Comparison of ENCODE assay signal across 8 mouse cellular contexts in the genomic region with DNA sequence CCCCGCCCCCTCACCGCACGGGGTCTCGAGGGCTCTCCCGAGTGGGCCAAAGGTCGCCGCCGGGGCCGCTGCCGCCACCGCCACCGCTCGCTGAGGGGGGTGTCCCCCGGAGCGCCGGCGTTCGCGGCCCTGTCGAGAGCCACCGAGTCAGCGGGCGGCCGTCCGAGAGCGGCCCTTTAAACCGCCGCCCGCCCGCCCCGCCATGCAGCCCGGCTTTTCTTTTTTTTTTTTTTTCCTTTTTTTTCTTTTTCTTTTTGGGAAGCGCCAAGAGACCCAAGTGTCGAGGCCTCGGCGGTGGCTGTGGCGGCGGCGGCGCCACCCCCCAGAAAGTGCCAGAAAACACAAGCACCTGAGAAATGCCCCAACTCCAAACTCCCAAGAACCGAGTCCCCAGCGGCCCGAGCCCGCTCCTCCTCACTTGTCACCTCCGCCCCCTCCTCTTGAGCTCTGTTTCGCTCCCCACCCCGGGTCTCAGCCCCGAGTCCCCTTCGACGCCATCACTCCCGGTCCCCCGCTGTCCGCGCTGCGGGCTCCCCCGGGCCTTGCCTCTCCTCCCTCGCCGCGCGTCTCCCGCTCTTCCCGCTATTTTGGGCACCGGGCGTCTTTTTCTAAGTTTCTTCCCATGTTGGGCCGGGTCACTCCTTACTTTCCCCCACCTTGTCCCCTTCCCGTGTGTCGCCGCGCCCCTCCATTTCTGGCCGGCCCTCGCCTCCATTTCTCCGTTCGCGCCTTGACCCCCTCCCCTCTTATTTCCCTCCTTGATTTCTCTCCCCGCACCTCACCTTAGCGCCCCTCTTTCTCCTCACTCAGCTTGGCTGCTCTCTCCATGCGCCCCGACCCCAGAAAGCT. TPM values are rescaled to one million over a fixed set of nuclear protein-coding genes. Genes with fewer than 3 reads are reported as not detected.
A peak's percentile ranks its signal among the peaks of the same experiment; 100 is the strongest.
DNase-seq lines count a peak whose midpoint lies in the region; ATAC-seq and TF ChIP-seq lines count a peak whose summit lies in the region.

No protein-coding gene starts in this region.

- H3K9me3 ChIP-seq in heart, embryonic 15.5 days (replicated peaks): no peaks in the 10 kb centered on the region
- H3K9me3 ChIP-seq in limb, embryonic 14.5 days (ENCODE audit: control insufficient read depth, low read length): no peaks in the 10 kb centered on the region

- under 1% methylated on average over 50 of the region's 78 CpGs for WGBS in kidney, adult 2 months
- 14% methylated on average over 65 of the region's 78 CpGs for WGBS in heart, embryonic 15.5 days
- WGBS in limb, embryonic 14.5 days: 22% methylated on average over 59 of the region's 78 CpGs

- H3K4me1 ChIP-seq in kidney, adult 2 months (ENCODE audit: control insufficient read depth, insufficient read depth, low read length): 0 out of 2 replicates have a peak, but pooled peaks cover 4% of the 10 kb centered on the region
- no peaks in the 10 kb centered on the region; the same call in 1 of the 2 replicates for H3K4me1 ChIP-seq in brown adipose tissue, adult 24 weeks (ENCODE audit: control insufficient read depth, insufficient read depth, insufficient read length, low read length)
- peaks cover 5% of the 10 kb centered on the region; the same call in 1 of the 2 replicates for H3K4me1 ChIP-seq in heart, embryonic 15.5 days (replicated peaks)
- no peaks in the 10 kb centered on the region for H3K4me1 ChIP-seq in limb, embryonic 14.5 days (ENCODE audit: control insufficient read depth, insufficient read depth, low read length)

- peak overlapping the region; percentile 53 for H3K9ac ChIP-seq in heart, embryonic 15.5 days
- H3K9ac ChIP-seq in limb, embryonic 14.5 days (ENCODE audit: low read depth, low read length, severe bottlenecking): 0 out of 2 replicates have a peak overlapping the region, but pooled peaks have one; percentile 34

- TF ChIP-seq CTCF in kidney, adult 2 months (conservative IDR thresholded peaks at IDR 0.05; ENCODE audit: insufficient read depth, insufficient read length, low read depth, low read length): no peak

- no peak overlapping the region for H3K27ac ChIP-seq in kidney, adult 2 months (ENCODE audit: insufficient read depth, low read depth, low read length)
- H3K27ac ChIP-seq in brown adipose tissue, adult 24 weeks (replicated peaks; ENCODE audit: low read depth, low read length): no peak overlapping the region; the same call in 1 of the 2 replicates
- H3K27ac ChIP-seq in heart, embryonic 15.5 days: peak overlapping the region; percentile 88
- no peak overlapping the region for H3K27ac ChIP-seq in limb, embryonic 14.5 days (replicated peaks; ENCODE audit: low read depth, low read length)

- peak; percentile 27; the same call in 1 of the 2 replicates for ATAC-seq in heart, embryonic 15.5 days (replicated peaks; ENCODE audit: insufficient number of reproducible peaks, insufficient read depth, low FRiP score, low read depth)
- ATAC-seq in limb, embryonic 14.5 days (ENCODE audit: low FRiP score, low read depth): no peak

- no peaks in the 10 kb centered on the region for H3K27me3 ChIP-seq in kidney, adult 2 months (replicated peaks; ENCODE audit: control insufficient read depth, insufficient read depth, low read length)
- no peaks in the 10 kb centered on the region; the same call in 1 of the 2 replicates for H3K27me3 ChIP-seq in heart, embryonic 15.5 days
- H3K27me3 ChIP-seq in limb, embryonic 14.5 days (ENCODE audit: control insufficient read depth, insufficient read depth, low read length): peaks cover 32% of the 10 kb centered on the region

- peak overlapping the region; percentile 78 for H3K4me2 ChIP-seq in heart, embryonic 15.5 days
- peak overlapping the region; percentile 70 for H3K4me2 ChIP-seq in limb, embryonic 14.5 days (replicated peaks; ENCODE audit: low read depth, low read length, severe bottlenecking)

- no peak for TF ChIP-seq POLR2A in kidney, adult 2 months (IDR thresholded peaks at IDR 0.05; ENCODE audit: low read depth, low read length)
- no peak for TF ChIP-seq POLR2A in limb, embryonic 14.5 days (IDR thresholded peaks at IDR 0.05; ENCODE audit: borderline replicate concordance, extremely low read depth, insufficient read depth, insufficient read length)

- peak; percentile 23 for DNase-seq in kidney, adult 2 months
- no peak for DNase-seq in kidney, adult 9 months
- no peak for DNase-seq in limb, embryonic 14.5 days (ENCODE audit: low spot score)
- DNase-seq in neural tube, embryonic 10.5 days (ENCODE audit: extremely low spot score, low spot score): peak; percentile 33
- DNase-seq in layer of hippocampus, postnatal 36 days: no peak
- DNase-seq in layer of hippocampus, adult 8-10 months (ENCODE audit: low spot score in 2 of 2): no peak

- no peaks in the 10 kb centered on the region for H3K36me3 ChIP-seq in kidney, adult 2 months (ENCODE audit: control insufficient read depth, insufficient read depth, low read length)
- H3K36me3 ChIP-seq in heart, embryonic 15.5 days: no peaks in the 10 kb centered on the region
- no peaks in the 10 kb centered on the region for H3K36me3 ChIP-seq in limb, embryonic 14.5 days (ENCODE audit: control insufficient read depth, insufficient read depth, low read length)

- peak overlapping the region; percentile 59 for H3K4me3 ChIP-seq in kidney, adult 2 months (ENCODE audit: insufficient read depth, low read depth, low read length)
- peak overlapping the region; percentile 71 for H3K4me3 ChIP-seq in brown adipose tissue, adult 24 weeks (ENCODE audit: insufficient read depth, low read depth, low read length)
- peak overlapping the region; percentile 60 for H3K4me3 ChIP-seq in heart, embryonic 15.5 days
- H3K4me3 ChIP-seq in limb, embryonic 14.5 days (replicated peaks; ENCODE audit: low read length): peak overlapping the region; percentile 48

RNA-seq across cellular contexts. Expression of a gene that starts 0.7 kb away (rescaled TPM):
- 36.2 and 51.6 TPM in 2 replicates for polyA plus RNA-seq in kidney, adult 2 months (2012; rRNA removed)
- 38.4 and 73.3 TPM in 2 replicates for polyA plus RNA-seq in brown adipose tissue, adult 24 weeks (2012; ENCODE audit: insufficient read depth, insufficient read length, missing spikeins)
- polyA plus RNA-seq in heart, embryonic 15.5 days (2015; fragmentation: Nextera tagmentation; extraction: Ambion mirVana): 183 and 190 TPM in 2 replicates
- 52.9 and 57.5 TPM in 2 replicates for polyA plus RNA-seq in limb, embryonic 14.5 days (2012; rRNA removed)
- polyA plus RNA-seq in limb, embryonic 14.5 days (2014; fragmentation: Nextera tagmentation; extraction: Ambion mirVana): 96.0 and 104 TPM in 2 replicates
- 100 to 1,000 TPM in 1 of 2 experiments, 10 to 100 TPM in 1; 96.2 to 138 TPM for total RNA-seq in layer of hippocampus, postnatal 36 days (2021)
- 100 to 1,000 TPM in 2 of 4 experiments, 10 to 100 TPM in 2; 79.8 to 114 (median 91.7) TPM for total RNA-seq in layer of hippocampus, adult 8-10 months (2022)

Comparison
In these comparisons a context has a peak if more than half of its experiments do, and no peak if none do; other contexts are left out.
1. DNase-seq: peak in kidney, adult 2 months (single experiment) and neural tube, embryonic 10.5 days (single experiment); none in kidney, adult 9 months (single experiment), limb, embryonic 14.5 days (single experiment), layer of hippocampus, postnatal 36 days (0 of 2) and layer of hippocampus, adult 8-10 months (0 of 2).
2. Peak in every context shown above with its lines, with median percentiles within 50 percentile points of each other: H3K4me3 ChIP-seq.